Mouse (Mus musculus): ENCODE results near the gene Man2b1.
A peak's percentile ranks its signal among the peaks of the same experiment; 100 is the strongest.
"Not testable (repeated sequence)": the region's sequence is repeated elsewhere in the genome, so short reads cannot be mapped to it uniquely, and the experiment has no call there.

Gene Man2b1

GRCm38 (mm10) chr8:85073041-85073612, 9.9 kb upstream of the Man2b1 start:
- DNase-seq (ENCODE audit: extremely low read depth, insufficient read length, low spot score) = no peak

DNA sequence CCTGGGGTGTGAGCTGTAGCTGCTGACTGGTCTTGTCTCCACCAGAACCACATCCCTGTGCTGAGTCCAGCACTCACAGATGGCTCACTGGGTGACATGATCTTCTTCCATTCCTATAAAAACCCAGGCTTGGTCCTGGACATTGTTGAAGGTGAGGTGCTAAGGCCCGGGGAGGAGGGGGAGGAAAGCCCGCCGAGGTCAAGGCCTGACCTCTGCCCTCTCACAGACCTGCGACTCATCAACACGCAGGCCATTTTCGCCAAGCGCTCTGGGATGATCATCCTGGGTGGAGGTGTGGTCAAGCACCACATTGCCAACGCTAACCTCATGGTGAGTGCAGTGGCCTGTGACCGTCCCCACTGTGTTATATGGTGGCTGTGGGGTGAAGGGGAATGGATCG, 8.9 kb upstream of the Man2b1 start:
- no peak for DNase-seq (ENCODE audit: extremely low read depth, insufficient read length, low spot score)

DNA sequence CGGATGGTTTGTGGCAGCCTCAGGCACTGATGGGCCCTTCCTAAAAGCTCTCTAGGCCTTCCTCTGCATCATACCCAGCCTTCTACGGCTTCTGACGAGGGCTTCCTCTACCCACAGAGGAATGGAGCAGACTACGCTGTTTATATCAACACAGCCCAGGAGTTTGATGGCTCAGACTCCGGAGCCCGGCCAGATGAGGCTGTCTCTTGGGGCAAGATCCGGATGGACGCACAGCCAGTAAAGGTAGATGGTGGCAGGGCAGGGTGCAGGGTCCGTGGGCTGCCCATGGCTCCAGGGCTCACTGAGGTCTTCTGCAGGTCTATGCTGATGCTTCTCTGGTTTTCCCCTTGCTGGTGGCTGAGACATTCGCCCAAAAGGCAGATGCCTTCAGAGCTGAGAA, 8.5 kb upstream of the Man2b1 start:
- no peak for DNase-seq (ENCODE audit: extremely low read depth, insufficient read length, low spot score)

- peak; percentile 41 for DNase-seq (ENCODE audit: extremely low read depth, insufficient read length, low spot score)
Observed at GRCm38 (mm10) chr8:85076001-85076400, 7.1 kb upstream of the Man2b1 start.

DNA sequence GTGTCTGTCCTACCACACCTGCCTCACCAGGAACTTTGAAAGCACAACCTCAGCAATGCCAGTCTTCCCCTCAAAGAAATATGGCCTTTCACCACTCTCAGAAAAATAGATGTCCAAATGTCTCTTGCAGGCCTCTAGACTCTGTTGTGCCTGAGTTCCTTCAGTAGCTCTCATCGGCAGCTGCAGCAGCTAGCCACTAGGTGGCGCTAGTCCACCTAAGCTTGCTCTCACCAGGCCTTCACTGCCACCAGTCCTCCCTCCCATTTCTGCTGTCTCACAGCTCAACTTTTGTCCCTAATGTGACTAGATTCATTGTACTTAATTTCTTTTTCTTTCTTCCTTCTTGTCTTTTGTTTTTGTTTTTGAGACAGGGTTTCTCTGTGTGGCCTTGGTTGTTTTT, 6.1 kb upstream of the Man2b1 start:
- no peak for DNase-seq (ENCODE audit: extremely low read depth, insufficient read length, low spot score)

DNA sequence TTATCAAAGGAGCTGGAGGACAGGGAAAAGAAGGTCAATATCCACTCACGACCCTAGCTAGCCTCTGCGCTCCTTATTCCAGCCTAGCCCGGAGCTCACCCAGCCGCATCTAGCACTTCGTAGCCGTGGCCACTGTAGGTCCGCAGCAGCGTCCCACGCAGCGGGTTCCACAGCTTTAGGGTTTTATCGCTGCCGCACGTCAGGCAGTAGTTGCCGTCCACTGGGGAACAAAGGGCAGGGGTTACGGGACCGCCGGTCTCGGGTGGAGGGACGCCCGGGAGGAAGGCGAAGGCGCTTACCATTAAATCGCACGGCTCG, 2.9 kb upstream of the Man2b1 start:
- no peak for DNase-seq (ENCODE audit: extremely low read depth, insufficient read length, low spot score)

DNA sequence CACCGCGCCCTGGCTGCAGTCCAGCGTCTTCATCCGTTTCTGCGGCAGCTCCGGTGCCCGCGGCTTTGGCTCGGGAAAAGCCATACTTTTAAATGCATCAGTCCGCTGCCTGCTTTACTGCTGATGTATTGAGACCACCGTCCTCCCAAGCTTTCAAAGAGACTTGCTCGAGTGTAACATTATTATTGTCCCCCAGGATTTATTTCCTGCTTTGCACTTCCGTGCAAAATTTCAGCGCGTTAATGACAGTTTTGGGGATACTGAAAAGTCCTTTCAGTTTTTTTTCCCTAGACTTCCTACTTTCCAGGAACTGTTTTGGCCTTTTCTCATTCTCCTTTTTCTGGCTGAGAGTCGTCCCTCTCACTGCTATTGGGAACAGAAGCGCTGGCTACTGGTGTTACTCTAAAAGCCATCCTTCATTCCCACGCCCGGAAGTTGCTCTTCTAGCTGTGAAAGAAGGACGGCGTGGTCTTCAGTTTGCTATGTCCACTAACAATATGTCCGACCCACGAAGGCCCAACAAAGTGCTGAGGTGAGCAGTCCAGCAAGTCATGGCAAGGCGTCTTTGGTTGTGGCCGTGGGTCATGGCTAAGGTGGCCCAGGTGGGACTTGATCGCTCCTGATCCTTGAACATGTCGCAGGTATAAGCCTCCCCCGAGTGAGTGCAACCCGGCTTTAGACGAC, 2.4 kb upstream of the Man2b1 start, which contains the start of gene Wdr83os:
TSS of gene Wdr83os (plus strand) at position 209 of the 684 bp plus-strand sequence.
- DNase-seq (ENCODE audit: extremely low read depth, insufficient read length, low spot score) = peak; percentile 73

GRCm38 (mm10) chr8:85081216-85081555, 1.9 kb upstream of the Man2b1 start, which contains the start of gene Wdr83:
Gene Wdr83, minus strand, starts transcription at chr8:85081306.
- no peak for DNase-seq (ENCODE audit: extremely low read depth, insufficient read length, low spot score)

GRCm38 (mm10) chr8:85082169-85082568, 901 bp upstream of the Man2b1 start:
- not testable (repeated sequence) for DNase-seq (ENCODE audit: extremely low read depth, insufficient read length, low spot score)

GRCm38 (mm10) chr8:85084633-85085032, 1.6 kb downstream of the Man2b1 start:
- no peak for DNase-seq (ENCODE audit: extremely low read depth, insufficient read length, low spot score)

GRCm38 (mm10) chr8:85086238-85086637, 3.2 kb downstream of the Man2b1 start:
- no peak for DNase-seq (ENCODE audit: extremely low read depth, insufficient read length, low spot score)

GRCm38 (mm10) chr8:85088771-85089170, 5.7 kb downstream of the Man2b1 start:
- DNase-seq (ENCODE audit: extremely low read depth, insufficient read length, low spot score) = no peak

- no peak for DNase-seq (ENCODE audit: extremely low read depth, insufficient read length, low spot score)
Observed at GRCm38 (mm10) chr8:85090856-85091255, 7.8 kb downstream of the Man2b1 start.

- DNase-seq (ENCODE audit: extremely low read depth, insufficient read length, low spot score) = no peak
Observed at GRCm38 (mm10) chr8:85091526-85092090, 8.5 kb downstream of the Man2b1 start.

- DNase-seq (ENCODE audit: extremely low read depth, insufficient read length, low spot score) = no peak
Observed at GRCm38 (mm10) chr8:85095051-85095450, 12.0 kb downstream of the Man2b1 start.

DNA sequence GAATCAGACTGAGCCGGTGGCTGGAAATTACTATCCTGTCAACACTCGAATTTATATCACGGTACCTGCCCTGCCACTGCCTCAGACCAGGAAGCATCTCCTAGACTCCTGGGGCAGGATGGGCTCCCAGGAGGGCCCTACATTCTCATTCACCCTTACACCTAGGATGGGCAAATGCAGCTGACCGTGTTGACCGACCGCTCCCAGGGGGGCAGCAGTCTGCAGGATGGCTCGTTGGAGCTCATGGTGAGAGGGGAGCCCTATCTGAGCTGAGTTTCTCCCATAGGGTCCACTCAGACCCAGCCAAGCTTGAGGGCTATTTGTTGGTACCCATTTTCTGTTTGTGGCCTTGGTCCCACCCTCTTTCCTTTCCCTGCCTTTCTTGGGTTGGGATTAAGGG, 12.5 kb downstream of the Man2b1 start:
- no peak for DNase-seq (ENCODE audit: extremely low read depth, insufficient read length, low spot score)

GRCm38 (mm10) chr8:85096196-85096595, 13.1 kb downstream of the Man2b1 start:
- DNase-seq (ENCODE audit: extremely low read depth, insufficient read length, low spot score) = no peak

- DNase-seq (ENCODE audit: extremely low read depth, insufficient read length, low spot score) = no peak
Observed at GRCm38 (mm10) chr8:85096850-85097249, 13.8 kb downstream of the Man2b1 start.

GRCm38 (mm10) chr8:85100076-85100665, 17.1 kb downstream of the Man2b1 start:
- DNase-seq (ENCODE audit: extremely low read depth, insufficient read length, low spot score) = no peak

GRCm38 (mm10) chr8:85113241-85113640, 30.2 kb downstream of the Man2b1 start:
- DNase-seq (ENCODE audit: extremely low read depth, insufficient read length, low spot score) = no peak

GRCm38 (mm10) chr8:85115501-85115900, 32.4 kb downstream of the Man2b1 start:
- no peak for DNase-seq (ENCODE audit: extremely low read depth, insufficient read length, low spot score)

- DNase-seq (ENCODE audit: extremely low read depth, insufficient read length, low spot score) = no peak
Observed at GRCm38 (mm10) chr8:85116984-85117383, 33.9 kb downstream of the Man2b1 start.

Measured in 3134 (cell line).